Mouse (Mus musculus) hindbrain, embryonic 14.5 days (tissue): ENCODE measurements around the gene Flot1. TPM values are rescaled to one million over a fixed set of nuclear protein-coding genes. Genes with fewer than 3 reads are reported as not detected.

Experiments
- microRNA-seq: library from miRNA; unstranded; fragments of <30 nt; microRNA quantifications from one replicate; pipeline ENCODE4, GENCODE M21; 2016
- polyA plus RNA-seq: library from polyadenylated mRNA; unstranded; fragments of >200 nt; fragmentation: Nextera tagmentation; extraction: Ambion mirVana; gene quantifications from 2 replicates; pipeline ENCODE4 v1.2.1, GENCODE M21; 2014

Gene Flot1
- polyA plus RNA-seq, 1 experiment from 2014 or later: 86.3 TPM

Small RNA genes lying within 50 kb of the gene (microRNA-seq; reads per million reads assigned to microRNA genes)
- 0.48 reads per million for gene Gm28033

Other genes with a start within 250 kb of the Flot1 start
- gene Sfta2, start 221.7 kb upstream of the Flot1 start, polyA plus RNA-seq: not detected in 2 replicates
- not detected in 2 replicates for gene Gm9573, start 196.6 kb upstream of the Flot1 start, polyA plus RNA-seq
- gene Mucl3, start 179.5 kb upstream of the Flot1 start, polyA plus RNA-seq: 0.09 TPM in 1 of 2 replicates, not detected in the other
- 14.8 and 14.9 TPM in 2 replicates for gene Vars2, start 155.6 kb upstream of the Flot1 start, polyA plus RNA-seq
- 21.3 and 22.8 TPM in 2 replicates for gene Gtf2h4, start 149.5 kb upstream of the Flot1 start, polyA plus RNA-seq
- 62.7 and 72.5 TPM in 2 replicates for gene Ddr1, start 118.6 kb upstream of the Flot1 start, polyA plus RNA-seq
- gene Ier3, start 1.5 kb upstream of the Flot1 start, polyA plus RNA-seq: 6.6 and 7.5 TPM in 2 replicates
- gene Tubb5, start 15.1 kb downstream of the Flot1 start, polyA plus RNA-seq: 1,664 and 1,709 TPM in 2 replicates
- 9.2 and 10.7 TPM in 2 replicates for gene Mdc1, start 18.3 kb downstream of the Flot1 start, polyA plus RNA-seq
- 18.2 and 20.3 TPM in 2 replicates for gene Nrm, start 38.1 kb downstream of the Flot1 start, polyA plus RNA-seq
- gene Ppp1r18, start 42.4 kb downstream of the Flot1 start, polyA plus RNA-seq: 18.8 and 20.7 TPM in 2 replicates
- gene Dhx16, start 56.6 kb downstream of the Flot1 start, polyA plus RNA-seq: 25.8 and 29.0 TPM in 2 replicates
- gene 2310061I04Rik, start 74.2 kb downstream of the Flot1 start, polyA plus RNA-seq: 55.3 and 57.5 TPM in 2 replicates
- 387 and 408 TPM in 2 replicates for gene Atat1, start 86.8 kb downstream of the Flot1 start, polyA plus RNA-seq
- gene Mrps18b, start 93.2 kb downstream of the Flot1 start, polyA plus RNA-seq: 61.4 and 63.6 TPM in 2 replicates
- 34.8 and 37.9 TPM in 2 replicates for gene Ppp1r10, start 93.2 kb downstream of the Flot1 start, polyA plus RNA-seq
- gene Abcf1, start 146.5 kb downstream of the Flot1 start, polyA plus RNA-seq: 65.5 and 74.9 TPM in 2 replicates
- gene Gnl1, start 156.6 kb downstream of the Flot1 start, polyA plus RNA-seq: 46.8 and 52.2 TPM in 2 replicates
- gene Prr3, start 157.0 kb downstream of the Flot1 start, polyA plus RNA-seq: 70.4 and 83.1 TPM in 2 replicates
- gene H2-T24, start 197.3 kb downstream of the Flot1 start, polyA plus RNA-seq: 9.1 and 11.7 TPM in 2 replicates
- gene H2-T23, start 209.6 kb downstream of the Flot1 start, polyA plus RNA-seq: 3.0 and 4.1 TPM in 2 replicates
- 7.2 and 8.0 TPM in 2 replicates for gene H2-T22, start 219.5 kb downstream of the Flot1 start, polyA plus RNA-seq
- gene Gm6034, start 219.7 kb downstream of the Flot1 start, polyA plus RNA-seq: not detected in 2 replicates
- 0.25 TPM in 1 of 2 replicates, not detected in the other for gene Gm11127, start 235.1 kb downstream of the Flot1 start, polyA plus RNA-seq